Mouse (Mus musculus) small intestine, adult 2 months (tissue): Measurements from ENCODE around the gene Zkscan1.

Experiments
- CTCF ChIP-seq: fragments of 200-500 bp; IDR thresholded peaks from 2 replicates; pipeline ENCODE4 v1.5.1; 2012; ENCODE audit warnings: low read depth, mild to moderate bottlenecking, control low read depth, inconsistent platforms, low read length, moderate library complexity, mixed read lengths; ENCODE audit not compliant: insufficient replicate concordance, insufficient read length; ENCODE audit errors: extremely low read depth
- POLR2A ChIP-seq: fragments of 200-500 bp; IDR thresholded peaks from 2 replicates; pipeline ENCODE4 v1.6.1; 2012; ENCODE audit warnings: low read depth, mild to moderate bottlenecking, control low read depth, inconsistent platforms, low read length, moderate library complexity

DNA sequence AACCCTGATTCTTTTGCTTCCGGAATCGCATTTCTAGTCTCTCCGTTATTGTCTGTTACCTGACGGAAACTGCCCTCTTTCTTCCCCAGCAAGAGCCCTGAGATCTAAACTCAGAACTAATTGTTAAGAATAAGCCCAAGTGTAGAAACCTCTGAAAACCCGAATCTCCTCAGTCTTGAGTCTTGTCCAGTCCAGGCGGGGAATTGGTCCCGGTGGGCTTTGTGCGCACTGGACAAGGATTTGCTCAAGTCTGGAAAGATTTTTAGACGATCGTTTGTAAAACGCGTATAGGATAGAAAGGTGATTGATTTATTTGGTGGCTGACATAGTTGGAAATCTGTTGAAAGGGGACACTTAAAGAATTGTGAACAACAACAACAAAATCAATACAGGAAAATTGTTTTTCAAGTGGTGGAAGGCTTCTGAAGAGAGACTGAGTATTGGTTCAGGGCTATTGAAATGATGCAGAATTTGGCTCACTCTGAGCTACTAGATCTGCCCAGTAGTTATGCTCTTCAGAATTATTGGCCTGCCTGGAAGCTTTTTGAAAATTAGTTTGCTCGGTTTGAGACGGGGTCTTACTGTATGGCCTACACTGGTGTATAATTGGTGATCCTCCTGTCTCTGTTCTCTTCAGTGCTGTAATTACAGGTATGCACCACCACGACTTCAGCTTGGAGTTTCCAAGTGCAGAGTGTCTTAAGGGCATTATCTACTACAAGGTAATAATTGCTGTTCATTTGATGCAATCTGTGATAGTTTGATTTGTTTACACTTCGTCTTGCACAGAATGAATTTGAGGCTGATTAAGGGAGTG is 32.5 kb downstream of the Zkscan1 start:
- TF ChIP-seq POLR2A (no peak), CTCF (no peak)
